Mouse (Mus musculus): ENCODE measurements around the gene Flt1.
"Not testable (repeated sequence)": the region's sequence is repeated elsewhere in the genome, so short reads cannot be mapped to it uniquely, and the experiment has no call there.

Gene Flt1

GRCm38 (mm10) chr5:147659909-147660308 is 65.9 kb downstream of the Flt1 start:
- DNase-seq = peak; percentile 64

DNA sequence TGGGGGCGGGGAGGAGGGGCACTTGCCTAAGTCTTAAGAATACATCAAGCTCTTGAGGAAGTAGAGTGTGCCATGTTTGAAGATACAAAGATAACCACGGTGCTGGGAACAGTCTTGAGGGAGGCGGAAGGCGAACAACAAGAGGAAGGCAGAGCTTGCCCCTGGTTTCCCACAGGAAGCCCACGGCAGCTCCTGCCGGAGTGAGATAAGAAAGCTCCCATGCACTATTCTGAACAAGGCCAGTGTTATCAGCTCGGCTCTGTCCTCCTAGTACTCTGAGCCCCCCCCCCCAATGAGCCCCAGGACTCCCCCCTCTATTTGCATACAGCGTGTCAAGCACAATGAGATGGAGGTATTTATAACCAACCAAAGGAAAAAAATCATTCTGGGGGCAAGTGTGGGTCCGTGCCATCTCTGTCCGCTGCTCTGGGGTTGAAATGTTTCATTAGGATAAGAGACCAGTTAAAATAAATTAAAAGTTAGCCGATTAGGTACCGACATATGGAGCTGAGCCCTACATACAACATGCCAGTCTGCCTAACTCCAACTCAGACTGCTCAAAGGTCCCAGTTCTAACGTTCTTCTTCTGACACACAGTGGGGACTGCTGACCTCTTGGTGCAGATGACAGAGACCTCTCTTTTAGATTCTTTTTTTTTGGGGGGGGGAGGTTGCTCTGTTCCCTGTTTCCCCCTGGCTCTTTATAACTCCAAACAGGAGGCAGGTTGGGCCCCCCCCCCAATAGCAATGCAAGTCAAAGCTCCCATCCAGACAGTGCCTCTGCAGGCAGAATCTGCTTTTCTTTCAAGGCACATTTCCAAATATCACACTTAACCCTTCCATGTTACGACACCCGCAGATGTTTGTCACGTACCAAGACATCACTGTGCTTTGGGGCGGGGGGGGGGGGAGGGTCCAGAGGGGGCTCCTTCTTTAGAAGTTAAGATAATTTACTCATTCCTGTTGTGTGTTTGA is 67.6 kb downstream of the Flt1 start:
- peak; percentile 81 for DNase-seq

DNA sequence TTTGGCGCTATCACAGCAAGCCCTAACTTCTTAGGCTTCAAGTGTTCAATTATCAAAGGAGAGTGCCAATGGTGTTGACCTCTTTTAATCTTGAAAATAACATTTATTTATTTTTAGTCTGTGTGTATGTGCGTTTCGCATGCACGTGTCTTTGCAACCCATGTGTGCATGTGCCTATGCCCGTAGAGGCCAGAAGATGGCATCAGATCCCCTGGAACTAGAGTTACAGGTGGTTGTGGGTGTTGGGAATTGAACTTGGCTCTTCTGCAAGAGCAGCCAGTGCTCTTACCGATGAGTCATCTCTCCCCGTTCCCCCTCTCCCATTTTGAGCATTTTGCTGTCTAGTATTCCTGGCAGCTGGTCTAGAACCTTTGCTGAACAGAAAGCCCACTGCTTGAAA is 70.0 kb downstream of the Flt1 start:
- no peak for DNase-seq

DNA sequence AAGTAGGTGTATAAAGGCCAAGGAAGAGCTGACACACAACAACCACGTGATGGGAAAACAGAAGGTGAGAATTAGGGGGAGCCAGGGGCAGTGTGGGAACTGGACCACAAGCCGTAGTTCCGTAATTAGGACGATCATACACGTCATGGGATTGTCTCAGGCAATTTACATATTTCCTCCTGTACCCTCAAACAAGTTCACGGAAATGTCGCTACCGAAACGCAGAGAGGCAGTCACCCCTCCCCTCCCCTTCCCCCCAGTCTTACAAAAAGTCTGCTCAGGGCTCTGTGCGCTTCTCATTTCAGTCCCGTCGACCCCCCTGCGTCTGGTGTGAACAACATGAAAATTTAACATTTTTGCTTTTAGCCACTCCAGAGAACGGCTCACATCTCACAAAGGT is 74.6 kb downstream of the Flt1 start:
- no peak for DNase-seq

DNA sequence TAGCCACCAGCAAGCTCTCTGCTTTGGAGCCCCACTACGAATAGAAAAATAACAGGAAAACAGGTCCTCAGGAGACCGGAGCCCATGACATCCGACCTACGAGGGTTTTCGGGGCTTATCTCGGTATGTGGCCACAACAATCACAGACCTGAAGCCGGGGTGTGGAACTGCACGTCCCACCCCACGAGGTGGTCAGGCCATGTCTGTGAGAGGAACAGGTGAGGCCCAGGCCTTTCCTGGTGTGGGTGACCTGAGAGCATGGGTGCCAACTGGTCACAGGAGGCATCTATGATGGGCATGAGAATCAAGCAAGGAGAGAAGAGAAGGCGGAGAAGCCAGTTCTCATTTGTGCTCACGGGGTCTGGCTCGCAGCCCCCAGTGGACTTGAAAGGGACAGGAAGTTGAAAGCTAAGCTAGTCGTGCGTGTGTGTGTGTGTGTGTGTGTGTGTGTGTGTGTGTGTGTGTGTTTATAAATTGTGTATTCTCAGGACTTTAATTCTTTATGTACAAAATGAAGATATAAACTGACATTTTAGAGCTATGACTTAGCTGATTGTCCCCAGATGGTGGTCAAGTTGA is 79.4 kb downstream of the Flt1 start:
- DNase-seq = peak; percentile 53

GRCm38 (mm10) chr5:147645001-147645645 is 80.7 kb downstream of the Flt1 start:
- peak; percentile 91 for DNase-seq

DNA sequence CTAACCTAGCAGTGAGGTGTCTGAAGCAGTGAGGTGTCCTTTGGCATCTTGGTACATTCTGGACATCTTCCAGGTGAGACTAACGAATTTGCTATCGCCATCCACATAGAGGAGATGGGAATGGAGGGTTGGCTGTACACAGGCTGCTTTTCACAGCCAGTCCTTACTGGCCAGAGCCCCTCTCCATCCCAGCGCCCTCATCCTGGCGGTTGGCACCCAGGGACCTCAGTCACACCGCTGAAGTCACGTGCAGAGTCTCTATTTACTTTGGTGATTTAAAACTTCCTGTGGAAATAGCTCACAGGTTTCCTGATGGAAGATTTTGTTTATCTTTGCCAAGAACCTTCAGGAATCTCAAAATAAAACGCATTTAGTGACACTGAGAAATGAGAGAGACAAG is 84.4 kb downstream of the Flt1 start:
- DNase-seq = peak; percentile 31

DNA sequence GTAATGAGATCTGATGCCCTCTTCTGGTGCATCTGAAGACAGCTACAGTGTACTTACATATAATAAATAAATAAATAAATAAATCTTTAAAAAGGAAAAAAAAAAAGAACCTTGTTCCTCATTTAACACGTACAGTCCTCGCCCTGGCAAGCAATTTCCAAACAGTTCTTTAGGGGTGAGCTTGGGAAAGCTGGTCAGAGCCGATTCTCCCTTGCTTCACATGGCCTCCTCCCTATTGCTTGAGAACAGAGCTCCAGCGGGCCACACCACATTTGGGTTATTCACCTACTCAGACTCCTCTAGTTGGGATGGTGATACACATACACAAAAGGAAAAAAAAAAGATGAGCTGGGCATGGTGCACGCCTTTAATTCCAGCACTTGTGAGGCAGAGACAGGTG is 85.9 kb downstream of the Flt1 start:
- no peak for DNase-seq

DNA sequence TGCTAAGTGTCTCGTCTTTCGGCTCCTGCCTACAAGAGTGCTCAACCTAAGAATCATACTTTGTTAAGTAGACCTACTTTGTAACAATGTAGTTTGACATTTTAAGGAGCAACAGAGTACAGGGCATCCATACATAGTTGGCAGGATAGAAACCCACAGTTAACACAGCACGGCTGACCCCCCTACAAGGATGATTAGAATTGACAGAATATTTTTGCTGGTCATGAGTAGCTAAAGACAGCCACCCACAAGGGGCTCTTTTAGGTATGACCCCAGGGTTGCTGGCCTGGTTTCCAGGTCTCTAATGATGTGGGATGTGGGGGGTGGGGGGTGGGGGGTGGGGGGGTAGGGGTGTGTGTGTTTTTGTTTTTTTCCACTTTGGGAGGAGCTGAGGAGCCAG is 89.1 kb downstream of the Flt1 start:
- DNase-seq = no peak

GRCm38 (mm10) chr5:147635883-147636282 is 89.9 kb downstream of the Flt1 start:
- no peak for DNase-seq

- no peak for DNase-seq
Observed at GRCm38 (mm10) chr5:147634016-147634415, 91.8 kb downstream of the Flt1 start.

DNA sequence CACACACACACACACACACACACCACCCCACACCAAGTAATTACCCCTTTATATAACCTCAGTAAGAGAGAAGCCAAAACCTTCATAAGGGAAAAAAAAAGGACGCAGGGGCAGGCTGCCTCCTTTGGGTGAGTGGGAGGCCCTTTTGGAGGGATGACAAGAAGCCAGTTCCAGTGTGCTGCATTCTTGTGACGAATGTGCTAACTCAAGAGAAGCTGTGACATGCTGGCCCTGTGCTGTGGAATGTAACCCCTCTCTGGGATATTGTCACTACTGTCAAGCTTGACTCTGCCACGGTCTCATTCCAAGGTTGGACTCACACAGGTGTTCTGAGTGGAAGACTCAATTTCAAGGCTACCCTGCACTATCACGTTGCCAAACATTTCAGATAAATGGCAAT is 93.1 kb downstream of the Flt1 start:
- peak; percentile 16 for DNase-seq

- peak; percentile 12 for DNase-seq
Observed at GRCm38 (mm10) chr5:147630426-147631290, 95.2 kb downstream of the Flt1 start.

GRCm38 (mm10) chr5:147626944-147627343 is 98.9 kb downstream of the Flt1 start:
- DNase-seq = no peak

GRCm38 (mm10) chr5:147623747-147624146 is 102.1 kb downstream of the Flt1 start:
- DNase-seq = no peak

- peak; percentile 71 for DNase-seq
Observed at GRCm38 (mm10) chr5:147620178-147620577, 105.6 kb downstream of the Flt1 start.

GRCm38 (mm10) chr5:147618243-147618642 is 107.6 kb downstream of the Flt1 start:
- DNase-seq = peak; percentile 44

DNA sequence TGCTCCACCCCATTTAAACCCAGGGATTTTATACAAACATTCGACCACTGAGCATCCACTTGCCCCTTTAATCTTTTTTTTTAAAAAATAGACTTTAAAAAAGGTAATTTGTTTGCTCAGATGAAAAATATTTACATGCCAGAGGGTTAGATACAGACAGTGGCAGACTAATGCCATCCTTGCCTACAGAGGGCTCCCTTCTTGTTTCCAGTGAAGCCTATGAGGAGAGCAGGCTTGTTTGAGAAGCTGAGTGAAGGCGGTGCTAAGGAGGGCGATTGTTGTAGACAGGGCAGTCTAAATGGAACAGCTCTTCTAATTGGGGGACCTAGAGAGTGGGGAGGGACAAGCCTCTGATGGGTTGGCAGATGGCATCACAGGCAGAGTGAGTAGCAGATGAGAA is 109.4 kb downstream of the Flt1 start:
- peak; percentile 39 for DNase-seq

DNA sequence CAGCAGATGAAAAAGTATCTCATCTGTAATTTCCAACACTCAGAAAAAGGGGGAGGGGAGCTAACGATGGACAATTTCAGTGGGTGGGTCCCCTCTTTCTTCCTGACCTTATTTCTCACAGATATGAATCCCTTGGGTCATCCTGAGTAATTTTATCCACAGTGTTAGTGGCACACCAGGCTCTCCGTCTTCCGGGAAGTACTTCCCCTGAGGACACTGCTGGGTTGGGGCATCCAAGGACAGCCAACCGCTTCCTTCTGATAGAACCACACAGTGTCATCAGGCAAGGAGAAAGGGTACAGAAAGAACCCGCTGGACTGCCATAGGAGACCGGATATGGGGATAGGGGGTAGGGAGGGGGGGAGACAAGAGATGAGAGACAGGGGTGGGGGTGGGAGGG is 111.2 kb downstream of the Flt1 start:
- peak; percentile 40 for DNase-seq

DNA sequence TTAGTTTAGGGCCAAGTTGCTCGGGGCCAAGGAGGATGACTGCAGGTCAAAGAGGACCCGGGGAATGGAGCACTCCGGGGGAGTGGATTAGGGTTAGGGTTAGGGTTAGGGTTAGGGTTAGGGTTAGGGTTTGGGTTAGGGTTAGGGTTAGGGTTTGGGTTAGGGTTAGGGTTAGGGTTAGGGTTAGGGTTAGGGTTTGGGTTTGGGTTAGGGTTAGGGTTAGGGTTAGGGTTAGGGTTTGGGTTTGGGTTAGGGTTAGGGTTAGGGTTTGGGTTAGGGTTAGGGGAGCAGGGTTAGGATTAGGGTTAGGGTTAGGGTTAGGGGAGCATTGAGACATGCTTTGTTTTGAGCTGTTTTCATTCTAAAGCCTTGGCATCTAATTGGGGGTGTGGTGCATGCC is 114.5 kb downstream of the Flt1 start:
- not testable (repeated sequence) for DNase-seq

DNA sequence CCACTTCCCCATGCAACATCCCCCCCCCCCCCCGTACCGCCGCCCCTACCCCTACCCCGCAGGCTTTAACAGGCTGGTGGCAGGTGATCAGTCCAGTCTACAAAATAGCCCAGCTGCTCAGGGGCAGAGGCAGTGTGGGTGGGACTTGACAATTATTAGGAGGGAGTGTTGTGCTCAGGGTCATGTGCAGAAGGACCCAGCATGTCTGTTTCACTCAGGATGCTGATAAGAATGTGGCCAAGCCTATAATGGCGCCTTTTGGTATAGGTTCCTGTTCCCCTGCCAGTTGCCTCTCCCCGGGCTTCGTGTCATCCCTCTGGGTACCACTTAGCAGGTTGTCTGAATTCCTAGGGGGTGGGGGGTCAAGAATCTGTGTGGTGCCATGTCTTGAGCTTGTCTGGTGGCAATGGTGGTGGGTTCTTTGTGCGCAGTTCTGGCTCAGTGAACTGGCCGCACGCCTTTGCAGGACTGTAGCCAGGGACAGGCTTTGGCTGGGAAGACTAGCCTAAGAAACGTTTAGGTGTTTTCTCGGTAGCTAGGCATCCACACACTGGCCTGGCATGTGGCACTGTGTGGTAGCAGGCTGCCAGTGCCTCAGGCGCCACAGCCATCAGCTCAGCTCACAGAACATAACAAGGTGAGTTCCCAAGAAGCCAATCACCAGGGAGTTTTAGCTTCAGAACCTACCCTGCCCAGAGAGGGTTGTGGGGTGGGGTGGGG is 118.4 kb downstream of the Flt1 start:
- DNase-seq = no peak

- DNase-seq = no peak
Observed at GRCm38 (mm10) chr5:147606751-147607150, 119.1 kb downstream of the Flt1 start.

All from lung, postnatal 10 days (tissue).